Mouse (Mus musculus) hindbrain, embryonic 11.5 days (tissue): ENCODE measurements around the gene Lysmd4. TPM values are rescaled to one million over a fixed set of nuclear protein-coding genes. Genes with fewer than 3 reads are reported as not detected.
A peak's percentile ranks its signal among the peaks of the same experiment; 100 is the strongest.

Experiments used
- ATAC-seq: fragments of 200-750 bp; cut with Nextera tagmentation; 2 replicates; pipeline ENCODE4 v1.8.0; 2017; ENCODE audit warnings: mild to moderate bottlenecking, moderate TSS enrichment, moderate library complexity; ENCODE audit not compliant: low FRiP score
- DNase-seq: peaks from one replicate; pipeline ENCODE4 v3.0.0-alpha.2; 2015; ENCODE audit warnings: low spot score
- H3K27ac ChIP-seq: fragments of 300-500 bp; sonication (generic); 2 replicates; pipeline ENCODE4 v1.5.1; 2014; ENCODE audit warnings: mild to moderate bottlenecking, low read depth, low read length
- H3K27me3 ChIP-seq: fragments of 300-500 bp; sonication (generic); 2 replicates; pipeline ENCODE4 v1.6.1; 2014; ENCODE audit warnings: mild to moderate bottlenecking, low read length, moderate library complexity, mixed read lengths; ENCODE audit not compliant: control insufficient read depth, insufficient read depth
- H3K36me3 ChIP-seq: fragments of 300-500 bp; sonication (generic); 2 replicates; pipeline ENCODE4 v1.6.1; 2014; ENCODE audit warnings: mild to moderate bottlenecking, low read length, moderate library complexity, mixed read lengths; ENCODE audit not compliant: control insufficient read depth, insufficient read depth
- H3K4me1 ChIP-seq: fragments of 300-500 bp; sonication (generic); replicated peaks from 2 replicates; pipeline ENCODE4 v1.6.1; 2014; ENCODE audit warnings: low read length, mixed read lengths; ENCODE audit not compliant: control insufficient read depth, insufficient read depth
- H3K4me2 ChIP-seq: fragments of 300-500 bp; sonication (generic); replicated peaks from 2 replicates; pipeline ENCODE4 v1.6.1; 2014; ENCODE audit warnings: mild to moderate bottlenecking, low read depth, low read length
- H3K4me3 ChIP-seq: fragments of 300-500 bp; sonication (generic); 2 replicates; pipeline ENCODE4 v1.5.1; 2014; ENCODE audit warnings: low read depth, low read length
- H3K9ac ChIP-seq: fragments of 300-500 bp; sonication (generic); 2 replicates; pipeline ENCODE4 v1.6.1; 2014; ENCODE audit warnings: low read depth, low read length
- H3K9me3 ChIP-seq: fragments of 300-500 bp; sonication (generic); 2 replicates; pipeline ENCODE4 v1.6.1; 2016; ENCODE audit warnings: low read length; ENCODE audit not compliant: control insufficient read depth
- whole genome bisulfite sequencing: fragments of 180-500 bp; shearing (Covaris S2); extraction: QIAGEN DNeasy Blood & Tissue Kit; methylation state at CpG from one replicate; pipeline ENCODE4 v1.1.7; 2014; 5-methylcytosine and 5-hydroxymethylcytosine counted together
- polyA plus RNA-seq: library from polyadenylated mRNA; unstranded; fragments of >200 nt; fragmentation: Nextera tagmentation; extraction: Ambion mirVana; gene quantifications from 2 replicates; pipeline ENCODE4 v1.2.1, GENCODE M21; 2014

Lysmd4 gene
- polyA plus RNA-seq, 1 experiment from 2014 or later, result 11.0 TPM

GRCm38 (mm10) chr7:67208317-67208716 lies 14.0 kb upstream of the Lysmd4 start:
- ATAC-seq, result no peak
- Histone ChIP-seq H3K4me3 (no peak overlapping the region), H3K4me1 (no peaks in the 10 kb centered on the region), H3K27ac (no peak overlapping the region), H3K9me3 (no peaks in the 10 kb centered on the region), H3K27me3 (no peaks in the 10 kb centered on the region), H3K9ac (no peak overlapping the region), H3K36me3 (no peaks in the 10 kb centered on the region), H3K4me2 (no peak overlapping the region)
- WGBS, result 86% methylated on average over 1 of the region's 1 CpGs
- DNase-seq, result no peak

- WGBS, result 69% methylated on average over 6 of the region's 6 CpGs
- H3K4me3 ChIP-seq, result no peak overlapping the region
- no peak overlapping the region for H3K4me2 ChIP-seq
- ATAC-seq, result no peak
- no peak overlapping the region for H3K9ac ChIP-seq
- no peaks in the 10 kb centered on the region for H3K36me3 ChIP-seq
- no peaks in the 10 kb centered on the region for H3K27me3 ChIP-seq
- H3K27ac ChIP-seq, result peak overlapping the region; percentile 3; the same call in 1 of the 2 replicates
- H3K4me1 ChIP-seq, result no peaks in the 10 kb centered on the region
- H3K9me3 ChIP-seq, result no peaks in the 10 kb centered on the region
- no peak for DNase-seq
Observed at GRCm38 (mm10) chr7:67210004-67210833, 12.1 kb upstream of the Lysmd4 start.

GRCm38 (mm10) chr7:67211341-67211740 lies 11.0 kb upstream of the Lysmd4 start:
- Histone ChIP-seq H3K4me3 (no peak overlapping the region), H3K4me2 (no peak overlapping the region), H3K27me3 (no peaks in the 10 kb centered on the region), H3K36me3 (no peaks in the 10 kb centered on the region), H3K27ac (no peak overlapping the region), H3K4me1 (no peaks in the 10 kb centered on the region), H3K9ac (no peak overlapping the region), H3K9me3 (no peaks in the 10 kb centered on the region)
- DNase-seq, result no peak
- no peak for ATAC-seq
- 30% methylated on average over 6 of the region's 6 CpGs for WGBS

GRCm38 (mm10) chr7:67211971-67212370 lies 10.4 kb upstream of the Lysmd4 start:
- Histone ChIP-seq H3K27me3 (no peaks in the 10 kb centered on the region), H3K4me3 (no peak overlapping the region), H3K36me3 (no peaks in the 10 kb centered on the region), H3K9me3 (no peaks in the 10 kb centered on the region), H3K4me1 (no peaks in the 10 kb centered on the region), H3K27ac (no peak overlapping the region), H3K9ac (no peak overlapping the region), H3K4me2 (no peak overlapping the region)
- WGBS, result 32% methylated on average over 4 of the region's 4 CpGs
- ATAC-seq, result no peak; the same call in 1 of the 2 replicates
- peak; percentile 22 for DNase-seq

- no peaks in the 10 kb centered on the region for H3K4me1 ChIP-seq
- no peak overlapping the region for H3K9ac ChIP-seq
- ATAC-seq, result no peak
- H3K27ac ChIP-seq, result no peak overlapping the region
- no peak overlapping the region for H3K4me3 ChIP-seq
- H3K27me3 ChIP-seq, result no peaks in the 10 kb centered on the region
- H3K9me3 ChIP-seq, result no peaks in the 10 kb centered on the region
- H3K4me2 ChIP-seq, result no peak overlapping the region
- H3K36me3 ChIP-seq, result no peaks in the 10 kb centered on the region
- WGBS, result 86% methylated on average over 1 of the region's 1 CpGs
- DNase-seq, result no peak
Observed at GRCm38 (mm10) chr7:67213589-67213988, 8.8 kb upstream of the Lysmd4 start.

GRCm38 (mm10) chr7:67216351-67216750 lies 6.0 kb upstream of the Lysmd4 start:
- Histone ChIP-seq H3K4me1 (no peaks in the 10 kb centered on the region), H3K9me3 (no peaks in the 10 kb centered on the region), H3K4me2 (no peak overlapping the region), H3K27ac (no peak overlapping the region), H3K36me3 (no peaks in the 10 kb centered on the region), H3K27me3 (no peaks in the 10 kb centered on the region), H3K4me3 (no peak overlapping the region), H3K9ac (no peak overlapping the region)
- no peak for DNase-seq
- WGBS, result 86% methylated on average over 6 of the region's 6 CpGs
- no peak for ATAC-seq

- 72% methylated on average over 3 of the region's 3 CpGs for WGBS
- DNase-seq, result peak; percentile 75
- no peak for ATAC-seq
- no peaks in the 10 kb centered on the region for H3K27me3 ChIP-seq
- no peaks in the 10 kb centered on the region for H3K9me3 ChIP-seq
- no peak overlapping the region for H3K4me3 ChIP-seq
- no peak overlapping the region for H3K4me2 ChIP-seq
- no peaks in the 10 kb centered on the region for H3K4me1 ChIP-seq
- H3K27ac ChIP-seq, result no peak overlapping the region
- no peaks in the 10 kb centered on the region for H3K36me3 ChIP-seq
- no peak overlapping the region for H3K9ac ChIP-seq
Observed at GRCm38 (mm10) chr7:67217025-67217424, 5.3 kb upstream of the Lysmd4 start.

- Histone ChIP-seq H3K9me3 (no peaks in the 10 kb centered on the region), H3K4me2 (no peak overlapping the region), H3K4me3 (no peak overlapping the region), H3K36me3 (no peaks in the 10 kb centered on the region), H3K27me3 (no peaks in the 10 kb centered on the region), H3K9ac (no peak overlapping the region), H3K4me1 (peaks cover 3% of the 10 kb centered on the region; the same call in 1 of the 2 replicates), H3K27ac (no peak overlapping the region)
- ATAC-seq (no peak), DNase-seq (no peak)
- WGBS, result 93% methylated on average over 15 of the region's 15 CpGs
Observed at GRCm38 (mm10) chr7:67225943-67226625, 3.7 kb downstream of the Lysmd4 start.

- Histone ChIP-seq H3K4me3 (no peak overlapping the region), H3K27me3 (no peaks in the 10 kb centered on the region), H3K9me3 (no peaks in the 10 kb centered on the region), H3K27ac (no peak overlapping the region), H3K4me2 (no peak overlapping the region), H3K9ac (no peak overlapping the region), H3K4me1 (peaks cover 3% of the 10 kb centered on the region; the same call in 1 of the 2 replicates), H3K36me3 (no peaks in the 10 kb centered on the region)
- 67% methylated on average over 1 of the region's 1 CpGs for WGBS
- ATAC-seq (no peak), DNase-seq (no peak)
Observed at GRCm38 (mm10) chr7:67227538-67227937, 5.2 kb downstream of the Lysmd4 start.
